Mouse (Mus musculus): ENCODE results near the gene Eif4e2.

DNA sequence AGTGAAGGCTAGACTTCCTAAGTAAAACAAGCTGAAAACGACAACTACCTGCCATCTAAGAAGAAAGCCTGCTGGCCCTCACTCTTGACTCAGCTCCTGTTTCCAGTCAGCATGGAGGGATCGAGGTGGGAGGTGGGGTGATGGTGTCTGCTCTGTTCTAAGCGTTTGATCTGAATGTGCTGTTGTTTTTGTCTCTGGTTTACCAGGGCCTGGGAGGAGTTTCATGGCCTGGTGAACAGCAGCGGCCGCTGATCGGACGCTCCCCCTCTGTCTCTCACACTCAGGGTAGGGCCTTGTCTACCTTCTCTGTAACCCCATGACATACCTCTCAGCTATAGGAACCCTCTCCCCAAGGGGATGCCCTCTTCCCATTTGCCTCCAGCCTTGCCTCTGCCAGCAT, 18.5 kb downstream of the Eif4e2 start:
- no peak for TF ChIP-seq CTCF (IDR thresholded peaks at IDR 0.05; ENCODE audit: extremely low read depth, insufficient read depth, insufficient read length, insufficient replicate concordance)
- no peak for TF ChIP-seq POLR2A (IDR thresholded peaks at IDR 0.05; ENCODE audit: low read depth, low read length)
